Mouse (Mus musculus) hematopoietic multipotent progenitor cell, adult 10-12 weeks (in vitro differentiated cells): ENCODE measurements around the gene Ptn. TPM values are rescaled to one million over a fixed set of nuclear protein-coding genes. Genes with fewer than 3 reads are reported as not detected.

Experiments
- polyA plus RNA-seq: library from polyadenylated mRNA; stranded (reverse); fragments of >175 nt; gene quantifications from 2 replicates; pipeline ENCODE4 v1.2.3, GENCODE M21; 2012; ENCODE audit warnings: low replicate concordance

The Ptn gene
- not detected in 2 replicates for polyA plus RNA-seq

DNA sequence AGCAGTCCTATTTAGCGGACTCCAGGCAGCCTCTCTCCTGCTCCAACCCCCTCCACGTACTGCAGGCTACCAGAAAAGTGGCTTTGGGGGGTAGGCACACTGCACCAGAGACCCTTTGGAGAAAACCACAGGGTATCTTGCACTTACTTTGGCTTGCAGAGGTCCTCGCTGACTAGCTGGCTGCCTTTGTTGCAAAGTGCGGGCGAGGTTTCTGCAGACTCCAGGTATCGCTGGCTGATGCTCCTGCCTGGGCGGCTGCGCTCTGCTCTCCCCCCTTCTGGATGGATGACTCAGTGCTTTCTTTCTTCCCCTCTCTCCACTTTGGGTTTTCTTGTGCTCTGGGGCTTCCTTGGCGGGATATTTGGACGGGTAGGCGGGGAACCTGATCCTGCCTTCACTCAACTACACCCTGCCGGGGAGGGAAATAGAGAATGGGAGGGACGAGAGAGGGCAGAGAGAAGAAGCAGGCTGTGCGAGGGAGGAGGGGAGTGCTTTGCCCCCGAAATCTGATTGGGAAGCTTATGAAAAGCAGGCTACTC is at the start of gene Ptn:
Gene Ptn (minus strand): TSS at position 474 of the 539 bp plus-strand sequence.

